Mouse (Mus musculus): ENCODE measurements at regions not wholly inside any gene's neighbourhood (a gene's known extent, or its start where the extent isn't known, plus 50 kb on each side); places are given as distances from the start of the nearest gene placed in this dataset.

DNA sequence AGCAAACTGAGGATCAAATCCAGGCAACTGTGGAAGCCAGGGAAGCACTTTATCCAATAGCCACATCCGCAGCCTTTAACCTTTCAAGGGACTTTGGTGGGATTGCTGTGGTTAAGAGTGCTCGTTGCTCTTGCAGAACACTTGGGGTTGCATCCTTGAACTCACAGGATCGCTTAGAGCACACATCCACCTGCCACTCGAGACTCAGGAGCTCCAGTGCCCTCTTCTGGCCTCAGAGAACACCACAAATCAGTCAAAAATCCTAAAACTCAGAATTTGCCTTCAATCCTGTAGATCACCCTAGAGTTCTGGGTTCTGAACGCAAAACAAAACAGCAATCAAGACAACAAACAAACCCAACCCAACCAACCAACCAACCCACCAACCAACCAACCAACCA lies 82.2 kb upstream of the C9orf72 start:
- no peak for TF ChIP-seq CTCF (IDR thresholded peaks at IDR 0.05; ENCODE audit: borderline replicate concordance, insufficient read depth, low read depth, low read length)
- no peak for TF ChIP-seq POLR2A (IDR thresholded peaks at IDR 0.05; ENCODE audit: borderline replicate concordance, insufficient read depth, low read length)
